Mouse (Mus musculus) C2C12 (cell line): Measurements from ENCODE around the gene Akap6.

Source experiments
- CEBPB ChIP-seq: IDR thresholded peaks from one replicate; pipeline ENCODE4 v1.6.1; 2011; ENCODE audit warnings: low read depth, mild to moderate bottlenecking, control low read depth, moderate library complexity
- CTCF ChIP-seq: IDR thresholded peaks from one replicate; pipeline ENCODE4 v1.5.1; 2011; ENCODE audit not compliant: control insufficient read depth, insufficient read depth, insufficient read length
- MAX ChIP-seq: IDR thresholded peaks from one replicate; pipeline ENCODE4 v1.6.1; 2011; ENCODE audit warnings: mild to moderate bottlenecking, control low read depth
- MYOD1 ChIP-seq: IDR thresholded peaks from one replicate; pipeline ENCODE4 v1.6.1; 2011; ENCODE audit warnings: low read depth; ENCODE audit not compliant: control insufficient read depth, insufficient read length

DNA sequence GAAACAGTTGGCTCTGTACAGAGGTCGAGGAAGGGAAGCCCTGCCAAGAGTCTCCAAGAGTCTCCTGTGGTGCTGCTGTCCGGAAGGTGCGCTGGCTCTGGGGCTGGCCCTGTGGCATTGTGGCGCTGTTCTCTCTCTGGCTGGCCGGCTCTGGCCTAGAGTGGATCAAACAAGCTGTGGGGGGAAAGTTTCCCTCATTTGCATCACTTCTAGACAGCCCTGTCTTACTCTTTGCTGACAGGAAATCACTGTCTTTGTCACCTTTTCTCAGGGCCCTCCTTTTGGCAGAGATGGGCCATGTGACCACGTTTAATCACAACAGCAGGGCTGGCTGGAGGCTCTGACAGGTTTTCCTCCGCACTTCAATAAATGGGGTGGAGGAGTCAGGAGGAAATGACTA is 333.6 kb downstream of the Akap6 start:
- no peak for TF ChIP-seq CTCF
- no peak for TF ChIP-seq MYOD1
- TF ChIP-seq CEBPB = no peak
- TF ChIP-seq MAX = no peak
